Mouse (Mus musculus): ENCODE measurements at regions not wholly inside any gene's neighbourhood (a gene's known extent, or its start where the extent isn't known, plus 50 kb on each side); places are given as distances from the start of the nearest gene placed in this dataset.

DNA sequence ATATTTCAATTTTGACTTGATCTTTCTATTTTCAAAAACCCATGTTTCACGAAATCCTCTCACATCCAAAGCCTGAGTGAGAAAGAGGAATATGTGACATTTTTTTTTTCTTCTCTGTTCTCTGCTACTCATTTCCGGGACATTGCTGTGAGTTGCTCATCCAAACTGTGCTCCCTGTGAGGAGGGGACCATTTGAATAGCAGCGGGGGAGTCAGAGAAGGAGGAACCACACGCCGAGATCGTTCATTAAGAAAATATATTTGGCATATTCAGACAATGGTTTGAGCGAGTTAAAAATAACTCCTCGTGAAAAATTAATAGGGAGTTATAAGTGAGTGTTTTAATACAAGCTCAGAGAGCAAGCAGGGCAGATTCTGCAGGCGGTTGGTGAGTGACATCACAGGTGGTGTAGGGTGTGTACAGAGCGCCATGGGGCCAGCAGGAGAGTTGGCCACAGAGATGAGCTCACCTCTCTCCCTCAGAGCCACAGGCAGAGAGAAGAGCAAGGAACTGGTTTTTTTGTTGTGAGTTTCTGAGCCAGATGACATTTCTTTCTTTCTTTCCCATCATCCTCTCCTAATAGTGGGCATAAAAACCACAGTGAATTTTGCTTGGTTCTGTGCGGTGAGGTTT is 54.4 kb upstream of the Calcoco1 start:
- DNase-seq: no peak

DNA sequence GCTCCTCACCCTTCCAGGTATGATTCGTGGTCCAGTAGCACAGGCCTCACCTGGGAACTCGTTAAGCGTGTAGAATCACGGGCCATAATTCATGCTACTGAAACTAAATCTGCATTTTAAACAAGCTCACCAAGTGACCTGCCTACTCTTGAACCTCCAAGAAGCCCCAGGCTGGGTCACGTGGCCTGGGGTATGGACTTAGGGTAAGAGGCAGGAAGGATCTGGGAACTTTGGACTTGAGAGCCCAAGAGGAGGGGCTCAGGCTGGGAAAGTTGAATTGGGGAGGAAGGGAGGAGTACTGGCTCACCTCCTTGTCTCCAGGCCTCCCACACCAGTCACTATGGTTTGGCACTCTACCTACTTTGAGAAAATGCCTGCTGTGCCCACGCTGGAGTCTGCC is 58.6 kb upstream of the Calcoco1 start:
- DNase-seq: no peak

DNA sequence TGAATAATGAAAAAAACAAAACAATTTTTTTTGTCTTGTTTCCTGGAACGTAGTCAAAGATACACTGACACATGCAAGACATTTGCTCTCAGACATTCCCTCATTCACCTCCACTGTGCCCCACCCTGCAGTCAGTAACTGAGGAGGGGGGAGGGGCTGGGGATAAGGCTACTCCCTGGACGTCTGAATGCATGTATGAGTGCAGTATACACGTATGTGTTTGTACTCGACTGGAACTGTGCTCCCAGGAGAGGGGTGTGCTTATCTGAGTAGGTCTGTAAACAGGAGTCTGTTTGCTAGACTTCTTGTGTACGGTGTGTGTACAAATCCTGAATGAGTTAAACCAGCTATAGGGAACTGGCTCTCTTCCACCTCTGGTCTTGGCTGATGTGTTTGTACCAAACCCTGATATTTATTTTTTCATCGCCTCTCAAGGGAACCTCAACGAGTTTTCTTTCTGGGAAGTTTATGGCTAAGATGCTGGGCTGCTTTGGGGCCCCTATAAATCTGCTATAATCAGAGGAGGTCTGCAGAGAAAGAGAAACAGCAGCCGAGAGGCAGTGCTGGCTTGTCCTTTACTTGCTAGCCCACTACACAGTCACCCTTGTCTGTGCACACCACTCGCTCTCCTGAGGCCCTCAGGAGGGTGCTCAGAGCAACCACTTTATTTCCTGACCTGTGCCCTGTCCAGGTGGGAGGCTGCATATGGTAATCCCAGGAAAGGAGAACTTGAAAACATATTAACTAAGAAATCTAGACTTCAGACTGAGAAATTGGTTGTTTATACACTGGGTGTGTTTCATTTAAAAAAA is 61.2 kb upstream of the Calcoco1 start:
- no peak for DNase-seq

DNA sequence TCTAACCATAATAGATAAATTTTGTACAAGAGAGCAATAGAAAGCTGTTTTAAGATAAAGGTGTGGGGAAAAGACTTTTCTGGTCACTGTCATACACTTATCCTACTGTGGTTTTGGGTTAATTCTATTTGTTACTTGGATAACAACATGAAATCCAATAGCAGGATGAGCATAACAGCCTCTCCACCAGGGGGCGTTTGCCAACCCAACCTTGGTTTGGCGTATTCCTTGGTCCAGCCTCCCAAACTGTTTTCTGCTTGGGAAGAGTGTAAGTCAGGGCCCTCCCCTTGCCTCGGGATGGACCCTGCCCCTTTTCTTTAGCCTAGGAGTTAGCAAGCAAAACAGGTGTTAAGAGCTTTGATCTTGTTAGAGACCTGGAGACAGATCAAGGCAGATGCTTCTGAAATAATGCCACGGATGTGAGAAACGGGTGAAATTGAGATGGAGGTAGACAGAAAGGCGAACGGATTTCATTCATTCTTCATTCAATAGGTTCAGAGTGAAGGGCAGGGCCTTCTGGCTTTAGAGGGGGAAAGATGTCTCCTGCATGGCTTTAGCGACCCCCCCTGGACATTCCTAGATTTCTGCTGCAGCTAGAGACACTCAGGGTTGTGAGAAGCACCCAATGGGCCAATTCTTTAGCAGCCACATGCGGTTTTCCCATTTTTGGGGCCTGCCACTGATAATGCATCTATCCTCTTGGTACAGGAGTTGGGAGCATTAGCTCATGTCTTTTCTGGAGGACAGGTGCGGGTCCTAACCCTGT is 63.3 kb upstream of the Calcoco1 start:
- peak; percentile 55 to 77 for DNase-seq

DNA sequence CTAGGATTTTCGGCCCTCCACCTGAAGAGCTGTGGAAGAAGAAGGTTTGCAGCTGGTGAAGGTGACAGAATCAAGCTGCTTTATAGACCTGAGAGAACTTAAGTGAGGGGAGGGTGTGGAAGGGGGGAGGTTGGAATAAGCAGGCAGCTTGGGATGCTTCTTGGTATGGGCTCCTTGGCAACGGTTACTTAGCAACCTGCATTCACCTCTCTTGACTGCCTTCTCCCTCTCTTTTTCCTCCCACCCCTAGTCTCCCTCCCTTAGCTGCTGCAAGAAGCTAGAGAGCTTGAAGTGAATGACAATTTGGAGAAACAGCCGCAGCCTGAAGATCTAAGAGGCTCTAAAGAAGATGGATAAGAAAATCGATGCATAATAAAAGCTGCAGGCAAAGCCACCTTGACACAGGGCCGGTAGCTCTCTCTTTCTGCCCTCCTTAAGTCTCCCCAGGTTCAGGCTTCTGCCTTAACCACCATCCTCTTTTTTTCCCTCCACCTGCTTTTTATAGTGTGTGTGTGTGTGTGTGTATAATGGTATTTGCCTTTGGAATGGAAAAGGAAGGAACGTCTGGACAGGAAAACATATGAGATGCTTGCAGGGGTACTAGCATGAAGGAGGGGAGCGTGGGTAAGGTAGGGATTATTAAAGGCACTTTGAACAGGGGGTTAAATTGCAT is 67.0 kb upstream of the Calcoco1 start:
- DNase-seq: peak; percentile 17 to 22

DNA sequence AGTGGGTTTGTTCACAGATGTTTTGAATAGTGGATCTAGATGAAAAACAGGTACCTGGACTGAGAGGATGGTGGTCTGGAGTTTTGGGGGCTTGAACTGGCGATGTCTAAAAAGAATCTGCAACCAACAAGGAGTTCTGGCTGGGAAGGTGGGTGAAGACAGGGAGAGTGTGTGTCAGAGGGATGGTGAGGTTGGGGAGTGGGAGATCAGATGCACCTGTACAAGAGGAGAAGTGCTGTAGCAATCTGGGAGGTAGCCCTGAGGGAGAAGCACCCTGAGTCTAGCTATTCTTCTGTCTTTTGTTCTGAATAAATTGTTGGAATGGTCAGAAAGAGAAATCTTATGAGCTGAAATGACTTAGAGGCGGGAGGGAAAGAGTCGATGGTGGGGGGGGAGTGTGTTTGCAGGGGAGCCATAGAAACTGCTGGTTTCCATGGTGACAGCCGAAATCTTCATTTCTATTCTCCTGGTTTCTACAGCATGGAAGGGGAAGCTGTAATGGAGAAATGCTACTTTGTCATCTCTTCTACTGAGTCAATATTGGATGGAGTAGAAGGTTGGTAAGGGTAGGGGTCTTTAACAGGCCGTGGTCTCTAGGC is 75.1 kb upstream of the Calcoco1 start:
- no peak for DNase-seq

DNA sequence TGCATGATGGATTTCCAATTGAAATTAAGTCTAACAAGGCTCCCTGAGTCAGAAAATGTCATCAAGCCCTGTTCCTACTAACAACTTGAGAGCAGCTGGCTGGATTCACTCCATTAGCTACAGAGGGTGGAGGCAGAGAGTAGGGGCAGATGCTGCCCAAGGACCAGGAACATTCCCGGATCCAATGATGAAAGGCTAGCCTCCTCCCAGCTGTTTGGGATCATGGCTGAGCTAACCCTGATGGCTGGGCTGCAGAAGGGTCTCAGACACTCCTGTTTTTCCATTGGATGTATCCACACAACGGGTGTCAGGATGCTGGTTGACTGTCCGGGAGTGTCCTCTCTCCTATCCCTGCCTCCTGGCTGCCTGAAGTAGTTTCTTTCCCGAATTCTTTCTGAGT is 78.1 kb upstream of the Calcoco1 start:
- no peak for DNase-seq

DNA sequence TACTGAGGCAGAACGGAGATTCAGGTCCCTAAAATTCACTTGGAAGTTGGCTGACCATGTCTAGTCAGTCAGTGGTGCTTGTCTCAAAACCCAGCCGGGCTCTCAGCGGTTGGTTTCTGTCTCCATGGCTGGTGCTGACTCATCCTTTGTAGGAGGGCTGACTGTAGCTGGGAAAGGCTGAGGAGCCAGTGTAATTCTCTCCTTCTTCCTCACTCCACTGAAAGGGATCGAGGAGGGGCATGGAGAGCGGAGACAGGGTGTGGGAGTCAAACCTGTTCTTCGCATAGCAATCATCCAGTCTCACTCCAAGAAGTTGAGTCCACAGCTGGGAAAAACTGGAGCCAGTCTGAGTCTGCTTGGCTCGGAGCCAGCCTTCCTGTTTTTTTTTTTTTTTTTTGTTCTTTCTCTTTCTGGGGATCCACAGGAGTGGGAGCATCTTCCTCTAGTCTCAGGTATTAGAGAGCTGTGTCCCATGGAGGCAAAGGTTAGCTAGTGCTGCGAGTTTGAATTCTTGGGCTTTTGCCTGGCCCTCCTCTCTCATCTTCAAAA is 80.4 kb upstream of the Calcoco1 start:
- no peak for DNase-seq

DNA sequence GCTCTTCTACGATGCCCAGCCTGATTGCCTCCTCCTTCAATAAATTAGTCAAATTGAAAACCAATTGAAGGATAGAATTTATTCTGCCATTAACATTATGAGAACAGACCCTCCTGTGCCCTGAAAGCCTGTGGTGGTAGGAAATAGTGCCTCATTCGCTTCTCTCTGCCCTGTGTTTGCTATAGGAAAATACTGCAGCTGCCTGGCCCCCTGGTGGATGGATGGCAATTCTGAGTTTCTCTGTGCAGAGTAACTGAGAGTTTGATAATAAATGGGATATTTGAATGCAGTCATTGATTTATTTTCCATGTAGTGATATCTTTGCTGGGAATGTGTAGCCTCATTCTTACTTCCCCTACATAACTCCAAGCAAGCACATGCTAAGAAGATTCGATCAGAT is 85.4 kb upstream of the Calcoco1 start:
- DNase-seq: peak; percentile 9 to 34

DNA sequence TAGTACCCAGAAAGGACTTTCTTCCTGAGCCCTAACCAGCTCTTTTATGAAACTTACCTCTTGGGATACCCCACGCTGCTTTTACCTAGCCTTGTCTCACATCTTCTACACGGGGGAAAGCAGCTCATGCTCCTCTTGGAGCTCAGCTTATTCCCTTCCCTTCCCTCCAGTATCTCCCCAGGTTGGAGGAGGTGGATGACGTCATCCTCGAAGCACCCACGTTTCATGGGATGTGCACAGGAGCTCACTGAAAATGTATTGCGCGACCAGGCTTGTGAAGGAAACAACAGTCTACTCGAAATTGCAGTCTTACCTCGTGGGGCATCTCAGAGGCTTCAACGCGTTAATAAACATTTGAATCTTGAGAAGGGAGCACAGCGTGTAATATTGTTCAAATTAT is 97.2 kb upstream of the Calcoco1 start:
- DNase-seq: no peak

DNA sequence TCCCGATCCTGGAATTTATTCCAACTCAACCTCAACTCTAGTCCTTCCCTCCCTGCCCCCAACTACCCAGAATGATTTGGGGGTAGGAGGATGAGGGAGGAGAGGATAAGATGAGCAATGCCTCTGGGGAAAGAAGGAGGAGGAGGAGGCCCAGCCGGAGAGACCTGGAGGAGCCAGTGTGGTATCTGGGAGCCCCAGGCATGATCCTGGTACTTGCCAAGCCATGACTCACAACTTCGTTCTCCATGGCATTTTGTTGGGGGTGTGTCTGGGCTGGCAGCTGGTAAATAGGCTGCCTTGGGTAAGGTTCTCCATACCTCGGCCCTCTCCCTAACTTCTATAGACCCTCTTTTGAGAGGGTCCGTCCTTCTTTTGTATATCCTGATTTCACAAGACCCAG is 81.2 kb upstream of the Hoxc13 start:
- DNase-seq: no peak

DNA sequence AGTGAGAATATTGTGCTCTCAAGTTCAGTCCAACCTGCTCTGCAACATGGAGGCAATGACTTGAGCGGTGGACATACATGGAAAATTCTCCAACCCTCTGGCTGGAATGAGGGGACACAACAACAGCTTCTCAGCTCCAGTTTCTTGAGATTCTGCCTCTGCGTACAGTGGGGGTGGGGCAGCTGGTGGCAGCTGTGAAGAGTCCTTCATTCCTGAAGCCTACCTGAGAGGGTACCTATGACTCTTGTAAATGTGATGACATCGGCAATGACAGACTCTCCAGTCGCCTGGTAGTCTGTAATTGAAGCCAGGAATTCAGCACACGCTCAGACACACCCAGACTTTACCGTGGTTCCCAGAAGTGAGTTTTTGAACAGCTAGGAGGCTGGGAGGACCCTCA is 58.5 kb upstream of the Hoxc13 start:
- DNase-seq: no peak

DNA sequence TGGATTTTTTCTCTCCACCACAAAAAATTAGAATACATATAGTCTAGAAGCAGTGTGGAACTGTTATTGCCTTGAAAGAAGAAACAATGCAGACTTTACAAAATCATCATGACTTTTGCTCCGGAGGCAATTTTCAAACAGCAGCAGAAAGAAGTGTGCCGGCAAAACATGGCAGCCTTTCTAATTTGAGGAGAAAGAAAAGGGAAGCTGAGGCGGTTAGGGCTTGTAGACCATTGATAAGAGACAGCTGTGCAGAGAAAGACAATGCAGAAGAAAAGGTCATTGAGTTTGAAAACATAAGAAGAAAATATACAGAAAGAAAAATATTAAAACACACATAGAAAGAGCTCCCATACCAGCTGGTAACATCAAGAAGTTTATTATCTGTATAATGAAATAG is 54.1 kb upstream of the Hoxc13 start:
- no peak for DNase-seq
